In the genomic region with DNA sequence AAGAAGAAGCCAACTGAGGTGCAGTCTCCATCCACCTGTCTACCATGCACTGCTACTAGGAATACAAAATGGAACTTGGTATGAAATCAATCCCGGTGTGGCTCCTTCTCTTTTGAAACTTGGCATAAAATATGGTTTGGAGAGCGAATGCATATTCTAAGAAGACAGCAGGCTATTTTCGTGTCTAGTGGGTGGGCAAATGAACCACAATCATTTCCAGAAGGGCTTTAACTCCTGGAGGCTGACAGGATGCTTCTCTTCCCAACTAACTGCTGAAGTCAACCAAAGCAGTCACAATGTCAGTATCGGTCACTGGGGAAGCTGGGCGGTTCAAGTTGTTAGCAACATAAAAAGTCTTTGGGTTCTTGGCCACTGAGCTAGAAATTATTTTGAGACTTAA, we compare ENCODE assay signal across 16 mouse cellular contexts.
DNase-seq lines count a peak whose midpoint lies in the region; ATAC-seq lines count a peak whose summit lies in the region.
"Had no signal": no experiment of that assay in that cellular context is flagged by ENCODE, and none has a peak within 500 bp of the region (broad histone marks: within the 10 kb centered on the region; RNA-seq: fewer than 3 reads in every experiment).

No protein-coding gene starts in this region.

- ATAC-seq in frontal cortex, adult (ENCODE audit: low TSS enrichment), result peak; percentile 96
- ATAC-seq: forebrain, embryonic 14.5 days; hindbrain, postnatal 0 days had no signal

- intact Hi-C loops in left cerebral cortex, postnatal 14 days (cut with DNase I), result no loop called here
- intact Hi-C loops in left cerebral cortex, postnatal 10 days (cut with DNase I), result no loop called here

- no peak for DNase-seq in frontal cortex, postnatal 14 days (ENCODE audit: low spot score in 2 of 2)
- DNase-seq in left cerebral cortex, postnatal 14 days (ENCODE audit: low spot score in 2 of 2), result peak; percentile 11 to 47
- DNase-seq in left cerebral cortex, postnatal 10 days (ENCODE audit: extremely low spot score in 1 of 2, low spot score in 2 of 2), result no peak
- DNase-seq in brain, adult 2 months (ENCODE audit: low read depth, low spot score), result peak; percentile 77
- peak; percentile 71 for DNase-seq in telencephalon, adult 2 months (ENCODE audit: low read depth, low spot score)
- no peak for DNase-seq in cerebellum, adult 11-12 months
- DNase-seq: adrenal gland, postnatal 10 days; cerebellum, adult 18-20 months; cerebellum, adult 9-11 months; cerebellum, postnatal 36 days; gastrocnemius, postnatal 10 days; heart, adult 18-20 months; heart, postnatal 14 days had no signal

Comparison
In these comparisons a context has a peak if more than half of its experiments do, and no peak if none do; other contexts are left out.
1. DNase-seq: peak in left cerebral cortex, postnatal 14 days (2 of 2), brain, adult 2 months (single experiment) and telencephalon, adult 2 months (single experiment); none in frontal cortex, postnatal 14 days (0 of 2), left cerebral cortex, postnatal 10 days (0 of 2) and cerebellum, adult 11-12 months (single experiment).